Mouse (Mus musculus) CH12.LX (cell line): Measurements from ENCODE around the gene Isoc2a. TPM values are rescaled to one million over a fixed set of nuclear protein-coding genes. Genes with fewer than 3 reads are reported as not detected.

Experiments used
- DNase-seq: peaks from one replicate; pipeline ENCODE4 v3.0.0-alpha.2; 2013; ENCODE audit errors: extremely low read depth
- H3K27ac ChIP-seq: 2 replicates; pipeline ENCODE4 v1.5.1; 2012; ENCODE audit warnings: low read depth, mild to moderate bottlenecking, control low read depth, moderate library complexity; ENCODE audit not compliant: insufficient read depth
- H3K27me3 ChIP-seq: replicated peaks from 2 replicates; pipeline ENCODE3; 2012; ENCODE audit warnings: inconsistent platforms
- H3K36me3 ChIP-seq, 2 experiments: replicated peaks in 1 of 2; 2 replicates each; pipeline versions ENCODE3 to v1.6.1; 2012; ENCODE audit warnings: inconsistent platforms in 1 of 2, low read length in 1 of 2, mild to moderate bottlenecking in 1 of 2, mixed read lengths in 1 of 2, moderate library complexity in 1 of 2; ENCODE audit not compliant: control insufficient read depth in 1 of 2, insufficient read depth in 1 of 2
- H3K4me1 ChIP-seq, 2 experiments: 2 replicates each; pipeline ENCODE4 v1.6.1; 2012; ENCODE audit warnings: inconsistent platforms in 1 of 2, moderate library complexity in 1 of 2; ENCODE audit not compliant: insufficient read depth in 2 of 2, control insufficient read depth in 1 of 2
- H3K4me2 ChIP-seq: 2 replicates; pipeline ENCODE4 v1.6.1; 2012; ENCODE audit warnings: low read depth, mild to moderate bottlenecking, control low read depth; ENCODE audit not compliant: poor library complexity, insufficient read depth, severe bottlenecking
- H3K4me3 ChIP-seq, 3 experiments: fragments of 150-350 bp in 1 of 3; sonication (generic) in 1 of 3; replicated peaks in 1 of 3; 2 replicates each; pipeline versions ENCODE3 to v1.5.1; 2011 to 2012; ENCODE audit warnings: low read depth in 2 of 3, low read length in 2 of 3, mild to moderate bottlenecking in 2 of 3, moderate library complexity in 2 of 3, control low read depth in 1 of 3, improper control_type of control experiment in 1 of 3, inconsistent platforms in 1 of 3, mixed read lengths in 1 of 3; ENCODE audit not compliant: poor library complexity in 1 of 3
- H3K79me2 ChIP-seq: replicated peaks from 2 replicates; pipeline ENCODE4 v1.6.1; 2012; ENCODE audit warnings: mild to moderate bottlenecking, moderate library complexity; ENCODE audit not compliant: control insufficient read depth, poor library complexity, insufficient read depth, severe bottlenecking; ENCODE audit errors: extremely low read depth
- H3K9ac ChIP-seq: 2 replicates; pipeline ENCODE4 v1.6.1; 2012; ENCODE audit warnings: low read depth, mild to moderate bottlenecking, control low read depth, moderate library complexity; ENCODE audit not compliant: insufficient read depth
- H3K9me3 ChIP-seq: replicated peaks from 2 replicates; pipeline ENCODE3; 2012; ENCODE audit warnings: low read length, inconsistent platforms, mixed read lengths
- BHLHE40 ChIP-seq: IDR thresholded peaks from 2 replicates; pipeline ENCODE4 v1.6.1; 2011; ENCODE audit warnings: mild to moderate bottlenecking, low read depth, low read length, improper control_type of control experiment
- CHD1 ChIP-seq: IDR thresholded peaks from 2 replicates; pipeline ENCODE4 v1.6.1; 2012; ENCODE audit warnings: low read depth, low read length, improper control_type of control experiment, inconsistent platforms
- CHD2 ChIP-seq: IDR thresholded peaks from 2 replicates; pipeline ENCODE4 v1.6.1; 2011; ENCODE audit warnings: low read length, improper control_type of control experiment
- CTCF ChIP-seq, 2 experiments: IDR thresholded peaks in 1 of 2; conservative IDR thresholded peaks in 1 of 2; 2 replicates each; pipeline ENCODE4 v1.5.1; 2011 to 2012; ENCODE audit warnings: low read depth in 2 of 2, low read length in 2 of 2, improper control_type of control experiment in 1 of 2, inconsistent platforms in 1 of 2, mild to moderate bottlenecking in 1 of 2, moderate library complexity in 1 of 2
- ETS1 ChIP-seq: conservative IDR thresholded peaks from 2 replicates; pipeline ENCODE4 v1.6.1; 2012; ENCODE audit warnings: low read depth, mild to moderate bottlenecking, inconsistent platforms, low read length, improper control_type of control experiment, moderate library complexity
- GABPA ChIP-seq: IDR thresholded peaks from 2 replicates; pipeline ENCODE4 v1.6.1; 2012; ENCODE audit warnings: low read depth, low read length, improper control_type of control experiment, inconsistent platforms; ENCODE audit not compliant: insufficient replicate concordance
- JUND ChIP-seq: conservative IDR thresholded peaks from 2 replicates; pipeline ENCODE4 v1.6.1; 2011; ENCODE audit warnings: low read depth, low read length, improper control_type of control experiment
- MAFK ChIP-seq: IDR thresholded peaks from 2 replicates; pipeline ENCODE4 v1.6.1; 2011; ENCODE audit warnings: low read length, improper control_type of control experiment; ENCODE audit not compliant: insufficient replicate concordance
- MAX ChIP-seq: IDR thresholded peaks from 2 replicates; pipeline ENCODE4 v1.6.1; 2011; ENCODE audit warnings: low read length, improper control_type of control experiment
- MEF2A ChIP-seq: IDR thresholded peaks from 2 replicates; pipeline ENCODE4 v1.6.1; 2014; ENCODE audit warnings: low read depth, mild to moderate bottlenecking, inconsistent platforms, low read length, improper control_type of control experiment, borderline replicate concordance
- NELFE ChIP-seq: IDR thresholded peaks from 2 replicates; pipeline ENCODE4 v1.6.1; 2011; ENCODE audit warnings: low read depth, low read length, improper control_type of control experiment
- NRF1 ChIP-seq: IDR thresholded peaks from 2 replicates; pipeline ENCODE4 v1.6.1; 2014; ENCODE audit warnings: low read depth, mild to moderate bottlenecking, inconsistent platforms, low read length, improper control_type of control experiment, moderate library complexity
- POLR2A ChIP-seq: IDR thresholded peaks from 2 replicates; pipeline ENCODE4 v1.6.1; 2011; ENCODE audit warnings: low read depth, mild to moderate bottlenecking, improper control_type of control experiment, low read length
- POLR2AphosphoS2 ChIP-seq: IDR thresholded peaks from 2 replicates; pipeline ENCODE4 v1.6.1; 2011; ENCODE audit warnings: low read depth, low read length, improper control_type of control experiment
- RCOR1 ChIP-seq: conservative IDR thresholded peaks from 2 replicates; pipeline ENCODE4 v1.6.1; 2012; ENCODE audit warnings: low read depth, mild to moderate bottlenecking, inconsistent platforms, low read length, improper control_type of control experiment
- SMC3 ChIP-seq: IDR thresholded peaks from 2 replicates; pipeline ENCODE4 v1.6.1; 2011; ENCODE audit warnings: low read depth, low read length, improper control_type of control experiment
- TBP ChIP-seq: conservative IDR thresholded peaks from 2 replicates; pipeline ENCODE4 v1.6.1; 2011; ENCODE audit warnings: low read depth, low read length, improper control_type of control experiment
- USF1 ChIP-seq: IDR thresholded peaks from 2 replicates; pipeline ENCODE4 v1.6.1; 2014; ENCODE audit warnings: low read depth, mild to moderate bottlenecking, inconsistent platforms, low read length, improper control_type of control experiment
- ZNF384 ChIP-seq: IDR thresholded peaks from 2 replicates; pipeline ENCODE4 v1.6.1; 2012; ENCODE audit warnings: low read depth, low read length, improper control_type of control experiment, inconsistent platforms
- dilution Hi-C: fragments of 300-500 bp; cut with MboI; formaldehyde crosslinking; loops from 2 replicates; pipeline ENCODE4 v1.14.3; 2020; ENCODE audit warnings: low sequenced_read_pairs; ENCODE audit not compliant: extremely low pct_unique_long_range_greater_than_20kb, extremely low pct_ligation_motif_present
- in situ Hi-C: fragments of 300-500 bp; cut with MboI; formaldehyde crosslinking; loops from 3 replicates; pipeline ENCODE4 v1.14.3; 2019; ENCODE audit warnings: low sequenced_read_pairs, low pct_ligation_motif_present, low pct_unique_long_range_greater_than_20kb, mixed read lengths
- polyA plus RNA-seq: library from polyadenylated mRNA; unstranded; fragments of >175 nt; gene quantifications from 2 replicates; pipeline ENCODE4 v1.2.1, GENCODE M21; 2012; ENCODE audit warnings: low read depth; ENCODE audit not compliant: insufficient read length
- total RNA-seq, 2 experiments: library from RNA; depleted of rRNA; stranded (reverse); fragments of 300-350 nt in 1 of 2; fragments of >200 nt in 1 of 2; gene quantifications; 2 replicates each; pipeline ENCODE4 v1.2.3; 2012 to 2014

Gene Isoc2a
- total and polyA plus RNA-seq, 3 experiments, result 8.4 to 15.4 (median 12.9) TPM

DNA sequence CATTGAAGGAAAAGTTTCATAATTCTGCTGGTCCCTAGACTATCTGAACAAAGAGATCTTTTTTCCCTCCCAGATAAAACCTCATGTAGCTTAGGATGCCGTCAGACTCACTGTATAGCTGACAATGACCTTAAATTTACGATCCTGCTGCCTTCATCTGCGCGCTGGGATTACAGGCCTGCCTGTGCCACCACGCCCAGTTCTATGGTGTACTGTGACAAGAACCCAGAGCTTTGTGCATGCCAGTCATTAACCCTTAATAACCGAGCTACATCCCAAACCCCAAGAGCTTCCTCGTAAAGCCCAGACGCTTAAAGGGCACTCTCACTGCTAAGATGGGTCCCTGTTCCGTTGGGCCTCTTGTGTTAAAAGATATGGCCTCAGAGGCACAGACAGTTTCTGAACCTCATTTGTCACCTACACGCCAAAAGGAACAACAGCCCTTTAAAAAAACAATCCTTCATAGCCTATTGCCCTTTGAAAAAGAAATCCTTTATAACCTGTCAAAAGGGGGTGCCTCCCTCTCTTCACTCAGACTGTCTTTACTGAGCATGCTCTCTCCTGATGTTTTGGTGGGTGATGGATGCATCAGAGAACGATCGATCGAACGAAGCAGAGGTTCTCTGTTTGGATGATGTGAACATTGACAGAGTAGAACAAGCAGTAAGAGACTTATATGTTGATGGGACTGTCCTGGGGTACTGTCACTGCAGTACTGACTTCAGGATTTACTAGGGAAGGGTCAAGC, 38.9 kb downstream of the Isoc2a start:
- DNase-seq, result no peak
- peaks cover 33 to 40% of the 10 kb centered on the region in 2 experiments for H3K36me3 ChIP-seq
- H3K9ac ChIP-seq, result peak overlapping the region; percentile 96
- in situ Hi-C loops (no loop called here), dilution Hi-C loops (no loop called here)
- H3K4me2 ChIP-seq, result peak overlapping the region; percentile 72
- H3K27me3 ChIP-seq, result no peaks in the 10 kb centered on the region
- no peaks in the 10 kb centered on the region for H3K79me2 ChIP-seq
- H3K4me1 ChIP-seq, result peaks cover 11 to 19% of the 10 kb centered on the region in 2 experiments
- peak overlapping the region; percentile 76 to 86 (median 84) for H3K4me3 ChIP-seq
- peak overlapping the region; percentile 31; the same call in 1 of the 2 replicates for H3K27ac ChIP-seq
- H3K9me3 ChIP-seq, result no peaks in the 10 kb centered on the region
- no peak for TF ChIP-seq MAX
- TF ChIP-seq, all 38 proteins: peak for 0

GRCm38 (mm10) chr7:4917494-4917893, 40.5 kb downstream of the Isoc2a start:
- peaks cover 11 to 19% of the 10 kb centered on the region in 2 experiments for H3K4me1 ChIP-seq
- in situ Hi-C loops, result no loop called here
- H3K4me2 ChIP-seq, result no peak overlapping the region
- no peak overlapping the region for H3K4me3 ChIP-seq
- no peaks in the 10 kb centered on the region for H3K9me3 ChIP-seq
- DNase-seq, result no peak
- H3K27ac ChIP-seq, result no peak overlapping the region
- TF ChIP-seq GABPA (no peak), SMC3 (no peak), MEF2A (no peak), CHD1 (no peak), CHD2 (no peak), TBP (no peak), NELFE (no peak), NRF1 (no peak), BHLHE40 (no peak), CTCF (conservative IDR thresholded peaks at IDR 0.05 in 1 of 2, IDR thresholded peaks at IDR 0.05 in 1 of 2; ENCODE audit: low read depth in 2 of 2, low read length in 2 of 2) (no peak), RCOR1 (no peak), POLR2AphosphoS2 (no peak), JUND (no peak), USF1 (no peak), POLR2A (no peak), ZNF384 (no peak), ETS1 (no peak), MAFK (no peak)
- TF ChIP-seq, all 38 proteins: peak for 0
- peaks cover 34 to 49% of the 10 kb centered on the region in 2 experiments for H3K36me3 ChIP-seq
- H3K27me3 ChIP-seq, result no peaks in the 10 kb centered on the region
- no peak overlapping the region for H3K9ac ChIP-seq
- H3K79me2 ChIP-seq, result no peaks in the 10 kb centered on the region
- dilution Hi-C loops, result no loop called here
